Mouse (Mus musculus) heart, adult 8-10 months (tissue): Measurements from ENCODE around the gene Shroom3. TPM values are rescaled to one million over a fixed set of nuclear protein-coding genes. Genes with fewer than 3 reads are reported as not detected.

Experiments used
- DNase-seq: peaks from one replicate; pipeline ENCODE4 v3.0.0; 2022; ENCODE audit warnings: low spot score
- total RNA-seq, 4 experiments: library from RNA; stranded (reverse); gene quantifications; 2 replicates each; pipeline ENCODE4 v1.2.4; 2022

Gene Shroom3
- total RNA-seq, 4 experiments from 2014 or later: 38.0 to 42.8 (median 40.7) TPM

- DNase-seq: no peak
Measured at GRCm38 (mm10) chr5:92933010-92933409, 249.8 kb downstream of the Shroom3 start.

GRCm38 (mm10) chr5:92933599-92934217 lies 250.5 kb downstream of the Shroom3 start:
- DNase-seq: no peak

- no peak for DNase-seq
Measured at GRCm38 (mm10) chr5:92934269-92934939, 251.2 kb downstream of the Shroom3 start.

- DNase-seq: no peak
Measured at GRCm38 (mm10) chr5:92935883-92936282, 252.6 kb downstream of the Shroom3 start.

GRCm38 (mm10) chr5:92937701-92938100 lies 254.5 kb downstream of the Shroom3 start:
- DNase-seq: no peak

- no peak for DNase-seq
Measured at GRCm38 (mm10) chr5:92939246-92939995, 256.2 kb downstream of the Shroom3 start.

GRCm38 (mm10) chr5:92942166-92942565 lies 258.9 kb downstream of the Shroom3 start:
- no peak for DNase-seq

- DNase-seq: no peak
Measured at GRCm38 (mm10) chr5:92942577-92942976, 259.3 kb downstream of the Shroom3 start.

GRCm38 (mm10) chr5:92944867-92945266 lies 261.6 kb downstream of the Shroom3 start:
- no peak for DNase-seq

GRCm38 (mm10) chr5:92948972-92949745 lies 265.9 kb downstream of the Shroom3 start:
- DNase-seq: no peak

GRCm38 (mm10) chr5:92950583-92950982 lies 267.3 kb downstream of the Shroom3 start:
- no peak for DNase-seq

- no peak for DNase-seq
Measured at GRCm38 (mm10) chr5:92951079-92951478, 267.8 kb downstream of the Shroom3 start.

- DNase-seq: no peak
Measured at GRCm38 (mm10) chr5:92953865-92954264, 270.6 kb downstream of the Shroom3 start.

- peak; percentile 82 for DNase-seq
Measured at GRCm38 (mm10) chr5:92954323-92954722, 271.1 kb downstream of the Shroom3 start.

- no peak for DNase-seq
Measured at GRCm38 (mm10) chr5:92954827-92955475, 271.7 kb downstream of the Shroom3 start.

- DNase-seq: no peak
Measured at GRCm38 (mm10) chr5:92959287-92959686, 276.1 kb downstream of the Shroom3 start.

GRCm38 (mm10) chr5:92959708-92960107 lies 276.5 kb downstream of the Shroom3 start:
- no peak for DNase-seq

- no peak for DNase-seq
Measured at GRCm38 (mm10) chr5:92961353-92961752, 278.1 kb downstream of the Shroom3 start.

- peak; percentile 63 for DNase-seq
Measured at GRCm38 (mm10) chr5:92961770-92962231, 278.6 kb downstream of the Shroom3 start.

- DNase-seq: no peak
Measured at GRCm38 (mm10) chr5:92964691-92965090, 281.5 kb downstream of the Shroom3 start.

- DNase-seq: no peak
Measured at GRCm38 (mm10) chr5:92967143-92967542, 283.9 kb downstream of the Shroom3 start.
